Mouse (Mus musculus) kidney, postnatal 36 days (tissue): ENCODE results near the gene Rps19bp1.

ENCODE experiments used
- DNase-seq, 2 experiments: peaks; one replicate each; pipeline ENCODE4 v3.0.0; 2021 to 2022; ENCODE audit warnings: mixed read lengths in 2 of 2

The Rps19bp1 gene

GRCm38 (mm10) chr15:80256656-80257601 lies 7.2 kb downstream of the Rps19bp1 start:
- DNase-seq: no peak

- peak in 1 of 2 experiments; percentile 27 for DNase-seq
Measured at GRCm38 (mm10) chr15:80256242-80256641, 7.9 kb downstream of the Rps19bp1 start.

DNA sequence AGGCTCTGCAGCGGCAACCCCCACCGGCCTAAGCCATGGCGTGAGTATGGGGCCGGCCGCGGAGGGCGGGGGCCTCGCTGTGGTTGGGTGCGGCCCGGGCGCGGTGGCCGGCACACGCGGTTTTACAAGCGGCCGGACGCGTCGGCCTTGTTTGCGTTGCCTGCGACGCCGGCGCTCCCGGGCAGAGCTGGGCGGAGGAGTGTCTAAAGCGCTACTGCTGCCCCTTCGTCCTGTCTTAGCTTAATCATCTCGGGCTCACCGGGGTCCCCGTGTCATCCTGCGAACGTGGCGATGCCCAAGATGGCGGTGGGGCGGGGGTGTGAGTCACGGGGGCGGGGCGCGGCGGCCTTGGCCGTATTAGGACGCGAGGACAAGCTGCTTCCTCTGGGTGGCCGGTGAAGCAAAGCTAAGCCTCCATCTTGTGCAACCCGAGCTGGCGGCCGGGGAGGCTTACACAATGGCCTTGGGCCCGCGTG lies 8.4 kb downstream of the Rps19bp1 start:
- DNase-seq: peak; percentile 84 to 91

DNA sequence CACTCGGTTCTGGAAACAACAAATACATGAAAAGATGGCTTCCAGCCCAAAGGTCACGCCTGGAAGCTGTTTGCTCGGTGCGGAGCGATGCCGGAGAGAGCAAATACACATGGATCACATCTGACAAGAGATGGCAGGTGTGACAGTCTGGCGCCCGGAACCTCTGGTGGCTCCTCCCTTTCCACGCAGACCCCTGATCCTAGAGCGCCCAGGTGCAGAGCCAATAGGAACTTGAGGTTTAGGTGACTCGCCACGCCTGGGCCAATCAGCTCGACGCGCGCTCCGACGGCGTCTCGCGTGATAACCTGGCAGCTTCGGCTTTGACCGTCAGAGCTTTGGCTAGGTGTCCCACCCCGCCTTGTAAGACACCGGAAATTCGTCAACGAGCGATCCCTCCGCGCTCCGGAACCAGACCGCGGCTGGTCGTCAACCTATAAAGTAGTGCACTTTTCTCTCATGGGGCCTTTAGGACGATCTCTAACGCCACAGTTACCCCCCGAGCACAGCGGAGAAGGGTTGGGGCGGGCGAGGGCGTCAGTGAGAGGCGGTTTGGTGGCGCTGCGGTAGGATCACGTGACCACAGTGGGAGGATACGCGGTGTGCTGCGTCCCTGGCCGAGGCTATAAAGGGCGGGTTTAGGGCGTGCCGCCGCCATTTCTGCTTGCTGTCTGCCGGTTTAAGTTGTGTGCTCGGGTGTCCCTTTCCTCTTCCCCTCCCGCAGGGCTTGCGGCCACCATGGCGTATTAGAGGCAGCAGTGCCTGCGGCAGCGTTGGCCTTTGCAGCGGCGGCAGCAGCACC lies 9.1 kb downstream of the Rps19bp1 start, which contains the start of gene Atf4:
Atf4 (plus strand) TSS at position 338 of the 799 bp plus-strand sequence.
- DNase-seq: peak; percentile 98 to 99

GRCm38 (mm10) chr15:80254207-80254606 lies 9.9 kb downstream of the Rps19bp1 start:
- DNase-seq: peak in 1 of 2 experiments; percentile 38

- DNase-seq: no peak
Measured at GRCm38 (mm10) chr15:80253530-80253929, 10.6 kb downstream of the Rps19bp1 start.

- DNase-seq: no peak
Measured at GRCm38 (mm10) chr15:80250586-80250985, 13.5 kb downstream of the Rps19bp1 start.

DNA sequence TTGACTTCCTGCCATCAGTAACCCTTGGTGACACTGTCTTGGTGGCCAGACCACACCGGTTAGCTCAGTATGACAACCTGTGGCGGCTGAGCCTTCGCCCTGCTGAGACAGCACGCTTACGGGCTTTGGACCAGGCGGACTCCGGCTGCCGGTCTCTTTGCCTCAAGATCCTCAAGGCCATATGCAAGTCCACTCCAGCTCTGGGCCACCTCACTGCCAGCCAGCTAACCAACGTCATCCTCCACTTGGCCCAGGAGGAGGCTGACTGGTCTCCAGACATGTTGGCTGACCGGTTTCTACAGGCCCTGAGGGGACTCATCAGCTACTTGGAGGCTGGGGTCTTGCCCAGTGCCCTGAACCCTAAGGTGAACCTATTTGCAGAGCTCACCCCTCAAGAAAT lies 14.4 kb downstream of the Rps19bp1 start:
- DNase-seq: no peak

- no peak for DNase-seq
Measured at GRCm38 (mm10) chr15:80248596-80248995, 15.5 kb downstream of the Rps19bp1 start.

- DNase-seq: no peak
Measured at GRCm38 (mm10) chr15:80248135-80248534, 16.0 kb downstream of the Rps19bp1 start.

DNA sequence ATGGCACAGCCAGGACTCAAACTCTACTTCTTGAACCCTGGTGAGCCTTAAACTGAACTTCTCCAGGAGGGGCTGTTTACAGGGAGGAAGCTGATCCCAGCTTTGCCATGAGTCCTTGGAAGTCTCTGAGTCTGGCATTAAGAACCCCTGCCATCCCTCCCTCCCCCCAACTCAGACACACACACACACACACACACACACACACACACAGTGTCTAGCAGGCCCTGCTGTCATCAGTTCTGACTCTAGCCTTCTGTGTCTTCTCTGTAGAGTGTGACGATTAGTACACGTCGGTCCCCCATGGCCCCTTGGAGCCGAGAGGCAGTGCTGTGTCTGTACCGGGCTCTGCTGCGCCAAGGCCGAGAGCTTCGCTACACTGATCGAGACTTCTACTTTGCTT lies 28.6 kb downstream of the Rps19bp1 start, which contains the start of gene AC140267.1:
AC140267.1 (plus strand) TSS at position 301 of the 400 bp plus-strand sequence.
- DNase-seq: no peak

- peak; percentile 99 for DNase-seq
Measured at GRCm38 (mm10) chr15:80233733-80234509, 30.2 kb downstream of the Rps19bp1 start, which contains the start of gene Mief1. Gene Mief1, plus strand, starts transcription at chr15:80234018.

GRCm38 (mm10) chr15:80233053-80233452 lies 31.1 kb downstream of the Rps19bp1 start:
- DNase-seq: no peak

GRCm38 (mm10) chr15:80232331-80232730 lies 31.8 kb downstream of the Rps19bp1 start:
- DNase-seq: no peak

DNA sequence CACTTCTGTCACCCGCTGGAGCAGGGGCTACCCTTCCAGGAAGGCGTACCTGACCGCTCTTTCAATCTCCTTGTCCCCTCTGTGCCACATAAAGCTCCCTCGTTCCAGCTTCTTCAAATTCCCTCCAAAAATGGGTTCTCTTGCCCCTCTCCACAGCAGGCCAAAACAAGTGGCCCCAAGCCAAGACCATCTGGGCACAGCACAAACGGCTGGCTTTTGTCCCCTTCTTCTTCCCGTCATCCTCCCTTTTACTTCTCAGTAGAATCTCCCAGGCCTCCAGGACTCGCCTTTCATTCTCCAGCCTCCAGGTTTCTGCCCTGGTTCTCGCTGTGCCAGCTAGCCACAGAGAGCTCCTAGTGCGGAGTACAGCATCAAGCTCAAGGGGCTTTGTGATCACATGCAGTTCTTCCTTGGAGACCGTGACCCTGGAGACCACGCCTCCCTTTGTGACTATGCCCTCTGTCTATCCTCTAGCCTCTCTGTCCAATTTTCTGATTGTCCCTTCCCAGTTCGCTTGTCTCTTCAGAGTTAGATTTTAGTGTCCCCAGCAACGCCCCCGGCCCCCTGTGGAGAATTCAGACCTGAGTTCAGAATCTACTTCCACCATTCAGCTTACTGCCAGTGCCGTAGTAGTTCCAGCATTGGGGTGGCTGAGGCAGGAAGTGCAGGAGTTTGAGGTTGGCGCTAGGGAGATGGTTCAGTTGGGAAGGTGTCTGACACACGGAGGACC lies 35.9 kb downstream of the Rps19bp1 start:
- no peak for DNase-seq

- peak; percentile 73 to 85 for DNase-seq
Measured at GRCm38 (mm10) chr15:80225796-80226195, 38.3 kb downstream of the Rps19bp1 start.

GRCm38 (mm10) chr15:80225208-80225607 lies 38.9 kb downstream of the Rps19bp1 start:
- DNase-seq: peak; percentile 61 to 89

DNA sequence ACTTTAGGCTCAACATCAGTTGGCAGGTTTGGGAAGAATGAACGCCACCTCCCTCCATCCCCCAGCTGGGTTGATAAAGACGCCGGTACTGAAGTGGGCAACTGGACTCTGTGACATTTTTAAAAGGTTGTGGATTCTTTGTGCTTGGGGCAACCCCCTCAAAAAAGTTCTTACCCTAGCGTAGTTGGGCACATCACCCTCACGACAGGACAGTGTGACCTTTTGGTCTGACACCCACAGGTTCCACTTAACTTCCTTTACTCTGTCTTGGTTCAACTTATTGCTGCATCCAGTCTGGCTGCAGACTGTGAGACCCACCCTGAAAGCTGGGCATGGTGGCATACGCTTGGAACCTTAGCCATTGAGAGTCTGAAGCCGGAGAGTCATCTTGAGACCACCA lies 40.4 kb downstream of the Rps19bp1 start:
- DNase-seq: no peak

DNA sequence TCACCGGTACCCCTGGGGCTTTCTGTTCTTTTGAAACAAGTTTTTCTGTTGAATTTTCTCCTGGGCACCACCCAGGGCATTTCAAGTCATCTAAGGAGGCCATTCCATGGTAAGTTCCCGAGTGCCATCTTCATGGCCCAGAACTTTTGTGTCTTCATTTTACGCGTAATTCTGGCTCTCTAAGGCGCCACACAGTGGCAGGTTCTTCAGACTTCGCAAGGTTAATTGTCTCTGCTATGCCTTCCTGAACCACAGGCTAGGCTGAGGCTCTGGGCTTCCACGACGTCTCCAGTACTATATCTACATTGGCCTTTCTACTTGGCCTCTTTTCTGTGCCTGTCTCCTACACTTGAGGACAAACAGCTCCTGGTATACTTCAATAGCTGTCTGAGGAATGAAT lies 43.1 kb downstream of the Rps19bp1 start:
- DNase-seq: peak in 1 of 2 experiments; percentile 25

DNA sequence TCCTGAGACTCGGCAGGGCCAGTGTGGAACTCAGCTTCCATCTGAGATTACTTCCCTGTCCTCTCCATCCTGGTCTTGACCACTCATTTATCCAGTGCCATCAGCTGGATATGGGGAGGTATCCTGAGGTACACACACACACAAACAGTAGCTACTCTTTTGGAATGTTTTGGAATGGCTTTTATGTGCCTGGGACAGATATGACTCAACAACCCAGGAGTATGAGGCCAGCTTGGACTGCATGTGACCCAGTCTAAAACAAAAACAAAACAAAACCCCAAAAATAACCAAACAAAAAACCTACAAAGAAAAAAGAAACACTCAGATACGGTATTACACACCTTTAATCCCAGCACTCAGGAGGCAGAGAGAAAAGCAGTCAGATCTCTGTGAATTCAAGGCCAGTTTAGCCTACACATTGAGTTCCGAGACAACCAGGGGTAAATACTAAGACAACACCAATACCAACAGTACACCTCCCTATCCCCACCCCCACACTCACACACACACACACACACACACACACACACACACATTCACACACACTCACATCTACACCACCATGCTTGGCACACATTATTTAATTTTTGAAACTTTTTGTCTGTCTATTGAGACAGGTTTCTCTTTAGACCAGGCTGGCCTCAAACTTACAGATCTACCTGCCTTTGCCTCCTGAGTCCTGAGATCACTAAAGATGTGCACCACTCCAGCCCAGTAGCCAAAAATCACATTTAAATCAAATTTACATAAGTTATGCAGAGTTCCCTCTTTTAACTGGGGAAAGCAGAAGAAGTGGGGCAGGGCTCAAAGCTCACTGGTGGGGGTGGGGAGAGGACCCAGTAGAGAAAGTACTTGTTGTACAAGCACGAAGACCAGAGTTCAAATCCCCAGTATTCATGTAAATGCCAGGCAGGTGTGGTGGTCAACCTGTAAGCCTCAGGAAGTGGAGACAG lies 44.1 kb downstream of the Rps19bp1 start:
- no peak for DNase-seq
